Mouse (Mus musculus): ENCODE measurements around the gene Idh3b.

GRCm38 (mm10) chr2:130293486-130293885 lies 9.1 kb upstream of the Idh3b start:
- TF ChIP-seq POLR2A (IDR thresholded peaks at IDR 0.05; ENCODE audit: insufficient read depth, low read length) (no peak), CTCF (IDR thresholded peaks at IDR 0.05; ENCODE audit: low read depth, low read length) (no peak), EP300 (IDR thresholded peaks at IDR 0.05; ENCODE audit: insufficient read depth, low read depth, low read length) (no peak)

All from ES-Bruce4 (cell line).